Mouse (Mus musculus) intestine, embryonic 14.5 days (tissue): ENCODE measurements around the gene Slc30a4. TPM values are rescaled to one million over a fixed set of nuclear protein-coding genes. Genes with fewer than 3 reads are reported as not detected.

ENCODE experiments used
- ATAC-seq: fragments of 200-750 bp; cut with Nextera tagmentation; replicated peaks from 2 replicates; pipeline ENCODE4 v1.8.0; 2017; ENCODE audit warnings: low read depth, moderate number of reproducible peaks, moderate TSS enrichment, moderate library complexity; ENCODE audit not compliant: low FRiP score, low TSS enrichment
- DNase-seq: peaks from one replicate; pipeline ENCODE4 v3.0.0-alpha.2; 2018; ENCODE audit warnings: low spot score
- H3K27ac ChIP-seq: fragments of 300-500 bp; sonication (generic); 2 replicates; pipeline ENCODE4 v1.5.1; 2014; ENCODE audit warnings: low read depth, mild to moderate bottlenecking, control low read depth
- H3K27me3 ChIP-seq: fragments of 300-500 bp; sonication (generic); replicated peaks from 2 replicates; pipeline ENCODE4 v1.6.1; 2014; ENCODE audit warnings: low read length, control low read depth; ENCODE audit not compliant: control insufficient read depth, insufficient read depth
- H3K36me3 ChIP-seq: fragments of 300-500 bp; sonication (generic); 2 replicates; pipeline ENCODE4 v1.6.1; 2014; ENCODE audit warnings: low read length, control low read depth; ENCODE audit not compliant: control insufficient read depth, insufficient read depth
- H3K4me1 ChIP-seq: fragments of 300-500 bp; sonication (generic); replicated peaks from 2 replicates; pipeline ENCODE4 v1.6.1; 2014; ENCODE audit warnings: low read length, control low read depth, mixed read lengths; ENCODE audit not compliant: control insufficient read depth, insufficient read depth
- H3K4me2 ChIP-seq: fragments of 300-500 bp; sonication (generic); 2 replicates; pipeline ENCODE4 v1.6.1; 2014; ENCODE audit warnings: low read length
- H3K4me3 ChIP-seq: fragments of 300-500 bp; sonication (generic); 2 replicates; pipeline ENCODE4 v1.5.1; 2014; ENCODE audit warnings: low read depth, low read length, control low read depth, mixed read lengths
- H3K9ac ChIP-seq: fragments of 300-500 bp; sonication (generic); 2 replicates; pipeline ENCODE4 v1.6.1; 2014; ENCODE audit warnings: mild to moderate bottlenecking, low read length
- H3K9me3 ChIP-seq: fragments of 300-500 bp; sonication (generic); 2 replicates; pipeline ENCODE4 v1.6.1; 2016; ENCODE audit warnings: low read length, control low read depth; ENCODE audit not compliant: control insufficient read depth
- WGBS: fragments of 180-500 bp; shearing (Covaris S2); extraction: QIAGEN DNeasy Blood & Tissue Kit; methylation state at CpG from one replicate; pipeline ENCODE4 v1.1.7; 2014; 5-methylcytosine and 5-hydroxymethylcytosine counted together
- polyA plus RNA-seq: library from polyadenylated mRNA; unstranded; fragments of >200 nt; fragmentation: Nextera tagmentation; extraction: Ambion mirVana; gene quantifications from 2 replicates; pipeline ENCODE4 v1.2.1, GENCODE M21; 2014

Slc30a4 gene
- polyA plus RNA-seq, 1 experiment from 2014 or later = 13.7 TPM

GRCm38 (mm10) chr2:122716301-122716842 is 13.9 kb upstream of the Slc30a4 start:
- H3K9me3 ChIP-seq = no peaks in the 10 kb centered on the region
- no peak overlapping the region for H3K27ac ChIP-seq
- H3K4me2 ChIP-seq = no peak overlapping the region
- 84% methylated on average over 3 of the region's 3 CpGs for WGBS
- DNase-seq (no peak), ATAC-seq (no peak)
- H3K4me3 ChIP-seq = no peak overlapping the region
- H3K27me3 ChIP-seq = no peaks in the 10 kb centered on the region
- no peaks in the 10 kb centered on the region for H3K36me3 ChIP-seq
- H3K4me1 ChIP-seq = no peaks in the 10 kb centered on the region
- H3K9ac ChIP-seq = no peak overlapping the region

- Histone ChIP-seq H3K4me3 (no peak overlapping the region), H3K9ac (no peak overlapping the region), H3K27ac (no peak overlapping the region), H3K36me3 (no peaks in the 10 kb centered on the region), H3K4me2 (no peak overlapping the region), H3K9me3 (no peaks in the 10 kb centered on the region), H3K27me3 (no peaks in the 10 kb centered on the region), H3K4me1 (no peaks in the 10 kb centered on the region)
- DNase-seq (no peak), ATAC-seq (no peak)
- 66% methylated on average over 5 of the region's 5 CpGs for WGBS
Observed at GRCm38 (mm10) chr2:122715148-122715692, 12.8 kb upstream of the Slc30a4 start.

DNA sequence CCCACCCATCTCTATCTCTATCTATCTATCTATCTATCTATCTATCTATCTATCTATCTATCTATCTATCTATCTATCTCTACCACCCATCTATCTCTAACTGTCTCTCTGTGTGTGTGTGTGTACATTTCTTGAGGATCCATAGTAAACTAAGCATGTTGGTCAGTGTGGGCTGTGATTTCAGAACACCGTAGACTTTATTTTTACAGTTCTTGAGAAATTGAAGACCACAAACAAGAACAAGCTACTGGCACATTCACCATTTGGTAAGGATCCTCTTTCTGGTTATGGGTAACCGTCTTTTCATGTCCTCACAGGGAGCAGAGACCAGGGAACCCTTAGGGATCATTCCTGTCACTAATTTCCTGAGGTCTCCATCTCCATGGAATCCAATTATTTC is 10.4 kb upstream of the Slc30a4 start:
- Histone ChIP-seq H3K4me1 (no peaks in the 10 kb centered on the region), H3K27me3 (no peaks in the 10 kb centered on the region), H3K27ac (no peak overlapping the region), H3K9ac (no peak overlapping the region), H3K4me3 (no peak overlapping the region), H3K4me2 (no peak overlapping the region), H3K9me3 (no peaks in the 10 kb centered on the region), H3K36me3 (no peaks in the 10 kb centered on the region)
- DNase-seq = no peak
- ATAC-seq = no peak
- 80% methylated on average over 2 of the region's 2 CpGs for WGBS

DNA sequence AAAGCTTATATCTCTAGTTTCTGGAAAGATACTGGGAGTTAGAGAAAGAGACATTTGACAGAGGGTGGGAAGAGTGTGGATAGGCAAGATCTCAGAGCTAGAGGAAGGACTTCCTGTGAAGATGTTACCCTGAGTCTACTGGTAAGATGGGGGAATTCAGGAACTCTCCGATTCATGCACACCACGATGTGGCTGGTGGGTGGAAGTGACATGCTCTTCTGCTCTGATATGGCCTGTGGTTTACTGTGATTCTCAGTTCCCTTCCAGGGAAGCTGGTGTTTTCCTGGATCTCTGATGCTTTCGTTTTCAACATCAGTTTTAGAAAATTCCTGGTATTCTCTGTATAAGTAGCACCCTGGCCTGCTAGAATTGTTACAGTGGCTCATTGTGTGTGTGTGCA is 9.4 kb upstream of the Slc30a4 start:
- Histone ChIP-seq H3K9ac (no peak overlapping the region), H3K4me2 (no peak overlapping the region), H3K27ac (no peak overlapping the region), H3K36me3 (no peaks in the 10 kb centered on the region), H3K4me3 (no peak overlapping the region), H3K27me3 (no peaks in the 10 kb centered on the region), H3K4me1 (no peaks in the 10 kb centered on the region), H3K9me3 (no peaks in the 10 kb centered on the region)
- ATAC-seq = no peak
- no peak for DNase-seq
- 74% methylated on average over 3 of the region's 3 CpGs for WGBS

GRCm38 (mm10) chr2:122709156-122709555 is 6.7 kb upstream of the Slc30a4 start:
- ATAC-seq (no peak), DNase-seq (no peak)
- 92% methylated on average over 1 of the region's 1 CpGs for WGBS
- Histone ChIP-seq H3K4me2 (no peak overlapping the region), H3K9ac (no peak overlapping the region), H3K4me3 (no peak overlapping the region), H3K27me3 (no peaks in the 10 kb centered on the region), H3K9me3 (no peaks in the 10 kb centered on the region), H3K27ac (no peak overlapping the region), H3K36me3 (no peaks in the 10 kb centered on the region), H3K4me1 (no peaks in the 10 kb centered on the region)

DNA sequence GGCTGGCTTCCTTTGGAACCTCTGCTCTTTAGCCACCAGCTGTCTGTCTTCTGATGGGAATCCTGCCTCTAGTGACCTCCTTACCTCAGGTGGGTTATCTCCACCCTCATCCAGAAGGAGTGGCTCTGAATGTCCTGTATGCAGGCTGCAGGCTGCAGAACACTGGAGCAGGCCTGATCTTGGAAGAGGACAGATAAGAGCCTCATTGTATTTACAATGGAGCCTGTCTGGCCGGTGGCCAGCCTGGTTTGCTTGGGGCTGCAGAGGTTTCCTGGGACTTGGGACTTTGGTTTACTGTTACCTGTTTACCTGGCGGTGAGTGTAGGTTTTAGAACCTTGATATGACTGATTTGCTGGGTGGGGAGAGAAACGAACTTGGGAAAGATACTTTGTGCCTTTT is 5.6 kb upstream of the Slc30a4 start:
- 37% methylated on average over 3 of the region's 3 CpGs for WGBS
- Histone ChIP-seq H3K4me1 (no peaks in the 10 kb centered on the region), H3K9ac (no peak overlapping the region), H3K27me3 (no peaks in the 10 kb centered on the region), H3K9me3 (no peaks in the 10 kb centered on the region), H3K36me3 (no peaks in the 10 kb centered on the region), H3K27ac (peak overlapping the region; percentile 44; the same call in 1 of the 2 replicates), H3K4me2 (no peak overlapping the region), H3K4me3 (no peak overlapping the region)
- peak; percentile 85 for ATAC-seq
- DNase-seq = no peak

GRCm38 (mm10) chr2:122704572-122704971 is 2.1 kb upstream of the Slc30a4 start:
- no peak overlapping the region for H3K4me3 ChIP-seq
- no peak overlapping the region for H3K9ac ChIP-seq
- DNase-seq (no peak), ATAC-seq (no peak)
- peaks cover 11% of the 10 kb centered on the region for H3K4me1 ChIP-seq
- H3K27ac ChIP-seq = no peak overlapping the region
- H3K36me3 ChIP-seq = no peaks in the 10 kb centered on the region
- H3K27me3 ChIP-seq = no peaks in the 10 kb centered on the region
- no peak overlapping the region for H3K4me2 ChIP-seq
- H3K9me3 ChIP-seq = no peaks in the 10 kb centered on the region
- WGBS = 65% methylated on average over 2 of the region's 2 CpGs

DNA sequence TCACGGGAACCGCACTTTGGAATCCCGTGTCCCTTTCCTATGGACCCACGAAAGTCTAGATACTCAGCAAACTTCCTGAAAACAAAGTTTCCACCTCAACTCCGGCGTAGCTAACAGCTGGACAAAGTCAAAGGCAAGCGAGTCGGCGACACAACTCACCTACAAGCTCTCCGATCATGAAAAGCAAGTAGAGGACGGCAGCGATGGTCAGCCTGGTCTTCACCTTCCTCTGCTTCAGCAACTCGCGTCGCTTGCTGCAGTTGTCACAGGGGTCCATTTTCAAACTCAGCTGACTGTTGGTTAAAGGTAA is 637 bp downstream of the Slc30a4 start:
- Histone ChIP-seq H3K27me3 (no peaks in the 10 kb centered on the region), H3K9ac (peak overlapping the region; percentile 71), H3K9me3 (no peaks in the 10 kb centered on the region), H3K4me3 (peak overlapping the region; percentile 76), H3K4me2 (peak overlapping the region; percentile 86), H3K4me1 (peaks cover 11% of the 10 kb centered on the region), H3K36me3 (no peaks in the 10 kb centered on the region), H3K27ac (peak overlapping the region; percentile 59; the same call in 1 of the 2 replicates)
- no peak for DNase-seq
- under 1% methylated on average over 15 of the region's 15 CpGs for WGBS
- no peak for ATAC-seq

DNA sequence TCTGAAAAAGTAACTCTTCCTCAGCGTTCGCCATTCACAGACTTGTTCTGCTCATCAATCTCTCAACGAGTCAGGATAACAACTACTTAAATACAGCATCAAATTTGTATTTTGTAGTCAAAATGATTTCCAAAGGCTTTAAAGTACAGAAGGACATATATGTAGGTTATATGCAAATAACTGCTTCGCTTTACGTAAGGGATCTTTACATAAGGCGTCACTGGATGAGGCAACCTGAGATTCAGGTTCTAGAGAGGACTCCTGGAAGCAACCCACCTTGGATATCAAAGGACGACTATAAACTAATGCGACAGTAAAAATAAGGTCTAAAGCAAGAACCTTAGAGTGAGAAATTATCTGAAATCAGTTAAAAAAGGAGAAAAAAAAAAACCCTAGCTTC is 1.5 kb downstream of the Slc30a4 start:
- peak overlapping the region; percentile 76 for H3K4me3 ChIP-seq
- ATAC-seq (no peak), DNase-seq (no peak)
- peak overlapping the region; percentile 71 for H3K9ac ChIP-seq
- H3K36me3 ChIP-seq = no peaks in the 10 kb centered on the region
- H3K27me3 ChIP-seq = no peaks in the 10 kb centered on the region
- WGBS = 66% methylated on average over 8 of the region's 8 CpGs
- peaks cover 11% of the 10 kb centered on the region for H3K4me1 ChIP-seq
- no peak overlapping the region for H3K27ac ChIP-seq
- no peaks in the 10 kb centered on the region for H3K9me3 ChIP-seq
- H3K4me2 ChIP-seq = peak overlapping the region; percentile 86
